Mouse (Mus musculus): ENCODE results near the gene Gm6793. TPM values are rescaled to one million over a fixed set of nuclear protein-coding genes. Genes with fewer than 3 reads are reported as not detected.

The Gm6793 gene
- polyA plus RNA-seq (2012; ENCODE audit: low replicate concordance): 0.14 TPM in 1 of 2 replicates, not detected in the other

DNA sequence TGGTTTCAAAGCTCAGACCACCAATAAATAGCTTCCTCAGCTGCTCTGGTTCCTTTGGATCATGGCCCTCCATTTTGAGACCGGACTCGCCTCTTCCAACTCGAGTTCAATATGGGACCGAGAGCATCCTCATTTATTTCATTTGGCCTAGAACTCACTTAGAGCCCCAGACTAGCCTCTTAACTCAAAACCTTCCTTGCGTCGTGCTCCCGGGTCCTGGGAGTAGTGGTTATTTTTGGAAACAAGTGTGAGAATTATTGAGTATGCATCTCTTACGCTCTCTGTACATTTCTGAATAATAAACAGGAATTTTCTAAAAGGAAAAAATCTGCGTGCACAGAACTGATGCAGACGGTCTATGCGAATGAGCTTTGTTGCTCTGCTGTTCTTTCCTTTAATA is at the start of gene Gm6793:
TSS of gene Gm6793 (minus strand) at position 101 of the 400 bp plus-strand sequence.

DNA sequence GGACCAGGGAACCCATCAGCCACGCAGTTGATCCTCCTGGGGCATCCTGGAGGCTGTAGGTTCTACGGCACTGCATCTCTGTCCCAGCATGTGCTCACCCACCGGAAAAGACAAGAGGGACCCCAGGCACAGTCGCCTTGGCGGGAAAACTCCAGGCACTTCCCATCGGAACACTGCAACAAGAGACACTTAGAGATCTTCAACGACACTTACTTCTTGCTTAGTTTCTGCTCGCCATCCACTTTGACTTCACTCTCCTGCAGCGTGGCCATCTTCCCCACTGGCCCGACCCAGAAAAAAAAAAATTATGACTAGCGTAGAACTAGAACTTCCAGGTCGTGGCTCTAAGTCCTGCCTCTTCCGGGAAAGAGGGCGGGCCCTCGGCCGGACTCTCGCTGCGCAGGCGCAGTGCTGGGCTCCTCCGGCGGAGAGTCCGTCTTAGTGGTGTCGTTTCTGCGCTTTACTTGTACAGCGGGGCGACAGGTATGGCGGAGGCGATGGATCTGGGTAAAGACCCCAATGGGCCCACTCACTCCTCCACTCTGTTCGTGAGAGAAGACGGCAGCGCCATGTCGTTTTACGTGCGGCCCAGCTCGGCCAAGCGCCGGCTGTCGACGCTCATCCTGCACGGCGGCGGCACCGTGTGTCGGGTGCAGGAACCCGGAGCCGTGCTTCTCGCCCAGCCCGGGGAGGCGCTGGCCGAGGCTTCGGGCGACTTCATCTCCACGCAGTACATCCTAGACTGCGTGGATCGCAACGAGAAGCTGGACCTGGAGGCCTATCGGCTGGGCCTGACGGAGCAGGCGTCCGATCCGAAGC is 3.6 kb downstream of the Gm6793 start, which contains the start of the genes Kars and Terf2ip:
TSS of gene Kars (minus strand) at position 327 of the 819 bp plus-strand sequence.
TSS of gene Terf2ip (plus strand) at position 402 of the 819 bp plus-strand sequence.

DNA sequence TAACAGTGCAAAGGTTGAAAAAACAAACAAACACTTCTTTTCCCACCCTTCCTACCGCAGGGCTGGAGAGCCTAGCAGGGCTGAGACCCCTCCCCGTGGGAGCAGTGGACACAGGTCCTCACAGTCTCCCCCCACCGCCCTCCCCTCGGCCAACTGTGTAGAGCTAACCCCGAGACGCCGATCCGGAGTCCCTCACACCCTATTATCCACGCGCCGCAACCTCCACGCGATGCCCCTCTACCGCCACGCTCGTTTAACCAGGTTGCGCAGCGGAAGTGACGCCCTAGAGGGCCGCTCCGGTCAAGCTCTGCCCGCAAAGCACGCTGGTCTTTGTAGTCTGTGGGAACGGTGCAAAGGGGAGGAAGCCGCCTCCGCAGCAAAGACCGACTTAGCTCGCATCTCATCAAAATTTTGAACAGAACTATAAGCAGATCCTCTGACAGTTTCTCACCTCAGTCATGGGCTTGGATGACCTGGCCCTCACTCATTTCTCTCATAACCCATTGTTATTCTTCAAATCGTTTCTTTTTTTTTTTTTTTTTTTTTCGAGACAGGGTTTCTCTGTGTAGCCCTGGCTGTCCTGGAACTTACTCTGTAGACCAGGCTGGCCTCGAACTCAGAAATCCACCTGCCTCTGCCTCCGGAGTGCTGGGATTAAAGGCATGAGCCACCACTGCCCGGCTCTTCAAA is 22.7 kb downstream of the Gm6793 start, which contains the start of gene Adat1:
TSS of gene Adat1 (minus strand) at position 290 of the 690 bp plus-strand sequence.

Other genes with a start within 250 kb of the Gm6793 start
- 2.6 and 7.8 TPM in 2 replicates for gene Cfdp1, start 160.7 kb downstream of the Gm6793 start, polyA plus RNA-seq (2012; ENCODE audit: low replicate concordance)
- 0.63 and 1.0 TPM in 2 replicates for gene Tmem170, start 138.3 kb downstream of the Gm6793 start, polyA plus RNA-seq (2012; ENCODE audit: low replicate concordance)
- gene Chst5, start 104.6 kb downstream of the Gm6793 start, polyA plus RNA-seq (2012; ENCODE audit: low replicate concordance): not detected in 2 replicates
- 5.2 and 9.8 TPM in 2 replicates for gene Tmem231, start 81.2 kb downstream of the Gm6793 start, polyA plus RNA-seq (2012; ENCODE audit: low replicate concordance)
- gene Gabarapl2, start 74.3 kb downstream of the Gm6793 start, polyA plus RNA-seq (2012; ENCODE audit: low replicate concordance): 0.55 and 1.4 TPM in 2 replicates
- 0.17 and 2.9 TPM in 2 replicates for gene Adat1, start 22.7 kb downstream of the Gm6793 start, polyA plus RNA-seq (2012; ENCODE audit: low replicate concordance)
- 18.1 and 57.3 TPM in 2 replicates for gene Kars, start 3.7 kb downstream of the Gm6793 start, polyA plus RNA-seq (2012; ENCODE audit: low replicate concordance)
- 5.9 and 9.3 TPM in 2 replicates for gene Terf2ip, start 3.6 kb downstream of the Gm6793 start, polyA plus RNA-seq (2012; ENCODE audit: low replicate concordance)

Measured in leukemia stem cell, adult 10-12 weeks (primary cell).